Mouse (Mus musculus) heart, embryonic 10.5 days (tissue): ENCODE results near the gene Nwd1. TPM values are rescaled to one million over a fixed set of nuclear protein-coding genes. Genes with fewer than 3 reads are reported as not detected.
A peak's percentile ranks its signal among the peaks of the same experiment; 100 is the strongest.

Source experiments
- DNase-seq: peaks from one replicate; pipeline ENCODE4 v3.0.0-alpha.2; 2017; ENCODE audit warnings: low spot score
- H3K27ac ChIP-seq: fragments of 300-500 bp; sonication (generic); 2 replicates; pipeline ENCODE4 v1.5.1; 2016; ENCODE audit warnings: mild to moderate bottlenecking
- H3K27me3 ChIP-seq: fragments of 300-500 bp; sonication (generic); 2 replicates; pipeline ENCODE4 v1.6.1; 2016; ENCODE audit warnings: mild to moderate bottlenecking; ENCODE audit not compliant: poor library complexity, insufficient read depth, severe bottlenecking
- H3K36me3 ChIP-seq: fragments of 300-500 bp; sonication (generic); 2 replicates; pipeline ENCODE4 v1.6.1; 2016; ENCODE audit warnings: mild to moderate bottlenecking, moderate library complexity
- H3K4me1 ChIP-seq: fragments of 300-500 bp; sonication (generic); 2 replicates; pipeline ENCODE4 v1.6.1; 2016; ENCODE audit warnings: mild to moderate bottlenecking
- H3K4me3 ChIP-seq: fragments of 300-500 bp; sonication (generic); 2 replicates; pipeline ENCODE4 v1.5.1; 2016; ENCODE audit warnings: mild to moderate bottlenecking, moderate library complexity
- H3K9me3 ChIP-seq: fragments of 300-500 bp; sonication (generic); 2 replicates; pipeline ENCODE4 v1.6.1; 2016; ENCODE audit warnings: mild to moderate bottlenecking, moderate library complexity
- WGBS: fragments of 180-500 bp; shearing (Covaris S2); methylation state at CpG from one replicate; pipeline ENCODE4 v1.1.7; 2016; 5-methylcytosine and 5-hydroxymethylcytosine counted together
- polyA plus RNA-seq: library from polyadenylated mRNA; unstranded; fragments of >200 nt; fragmentation: Nextera tagmentation; extraction: Ambion mirVana; gene quantifications from 2 replicates; pipeline ENCODE4 v1.2.1, GENCODE M21; 2016

Nwd1 gene
- polyA plus RNA-seq: 0.01 and 0.04 TPM in 2 replicates

DNA sequence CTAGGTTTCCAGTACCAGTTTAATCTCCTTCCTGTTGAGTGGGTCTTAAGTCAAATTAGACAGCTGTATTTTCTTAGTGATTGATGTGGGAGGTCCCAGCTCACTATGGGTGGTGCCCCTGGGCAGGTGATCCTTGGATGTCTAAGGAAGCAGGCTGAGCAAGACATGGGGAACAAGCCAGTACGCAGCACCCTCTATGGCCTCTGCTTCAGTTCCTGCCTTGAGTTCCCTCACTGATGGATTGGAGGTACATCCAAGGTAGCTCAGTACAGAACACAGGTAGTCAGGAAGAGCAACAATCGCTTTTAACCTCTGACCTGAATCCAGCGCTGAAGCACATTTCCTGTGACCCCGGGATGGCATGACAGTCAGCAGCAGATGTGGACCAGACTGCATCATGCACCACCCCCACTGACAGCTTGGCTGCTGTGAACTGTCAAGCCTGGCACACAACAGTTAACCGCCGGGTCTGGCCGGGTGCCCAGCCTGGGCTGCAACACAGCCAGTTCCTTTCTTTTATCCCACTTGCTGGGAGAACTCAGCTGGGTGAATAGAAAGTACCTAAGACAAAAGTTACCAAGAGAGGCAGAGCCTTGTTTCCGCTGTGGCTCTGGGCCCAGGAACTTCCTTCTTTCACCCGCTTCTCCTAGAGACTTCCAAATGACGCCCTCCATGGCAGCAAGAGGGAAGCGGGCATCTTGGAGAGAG, at the start of gene Nwd1:
Gene Nwd1, plus strand, starts transcription at position 652 of the 708 bp plus-strand sequence.
- peaks cover 7% of the 10 kb centered on the region; the same call in 1 of the 2 replicates for H3K4me1 ChIP-seq
- H3K27ac ChIP-seq: no peak within 1 kb of the TSS
- no peaks in the 10 kb centered on the region for H3K9me3 ChIP-seq
- H3K4me3 ChIP-seq: no peak within 1 kb of the TSS
- H3K36me3 ChIP-seq: no peaks in the 10 kb centered on the region
- 57% methylated on average over 11 of the region's 11 CpGs for WGBS
- no peak for DNase-seq
- H3K27me3 ChIP-seq: no peaks in the 10 kb centered on the region

- Histone ChIP-seq H3K27me3 (no peaks in the 10 kb centered on the region), H3K4me1 (peaks cover 7% of the 10 kb centered on the region; the same call in 1 of the 2 replicates), H3K9me3 (no peaks in the 10 kb centered on the region), H3K4me3 (no peak overlapping the region), H3K27ac (no peak overlapping the region), H3K36me3 (no peaks in the 10 kb centered on the region)
- WGBS: 88% methylated on average over 1 of the region's 1 CpGs
- no peak for DNase-seq
Observed at GRCm38 (mm10) chr8:72642885-72643284, 3.6 kb upstream of the Nwd1 start.

- H3K27me3 ChIP-seq: no peaks in the 10 kb centered on the region
- peaks cover 7% of the 10 kb centered on the region; the same call in 1 of the 2 replicates for H3K4me1 ChIP-seq
- no peak overlapping the region for H3K27ac ChIP-seq
- H3K4me3 ChIP-seq: no peak overlapping the region
- DNase-seq: no peak
- H3K36me3 ChIP-seq: no peaks in the 10 kb centered on the region
- WGBS: 60% methylated on average over 4 of the region's 4 CpGs
- H3K9me3 ChIP-seq: no peaks in the 10 kb centered on the region
Observed at GRCm38 (mm10) chr8:72644601-72645000, 1.9 kb upstream of the Nwd1 start.

GRCm38 (mm10) chr8:72646768-72647143, 245 bp downstream of the Nwd1 start:
- H3K27me3 ChIP-seq: no peaks in the 10 kb centered on the region
- H3K27ac ChIP-seq: no peak overlapping the region
- H3K4me3 ChIP-seq: no peak overlapping the region

GRCm38 (mm10) chr8:72650697-72651096, 4.2 kb downstream of the Nwd1 start:
- Histone ChIP-seq H3K9me3 (no peaks in the 10 kb centered on the region), H3K4me1 (peaks cover 18% of the 10 kb centered on the region), H3K36me3 (no peaks in the 10 kb centered on the region), H3K27ac (no peak overlapping the region), H3K4me3 (no peak overlapping the region), H3K27me3 (no peaks in the 10 kb centered on the region)
- DNase-seq: no peak
- WGBS: 90% methylated on average over 2 of the region's 2 CpGs

More at GRCm38 (mm10) chr8:72646768-72647143, 245 bp downstream of the Nwd1 start:
- DNase-seq: no peak
- H3K4me1 ChIP-seq: peaks cover 7% of the 10 kb centered on the region; the same call in 1 of the 2 replicates
- no peaks in the 10 kb centered on the region for H3K9me3 ChIP-seq
- WGBS: 83% methylated on average over 5 of the region's 5 CpGs
- no peaks in the 10 kb centered on the region for H3K36me3 ChIP-seq

GRCm38 (mm10) chr8:72654565-72655521, 8.3 kb downstream of the Nwd1 start:
- WGBS: 20% methylated on average over 13 of the region's 13 CpGs
- no peak for DNase-seq
- Histone ChIP-seq H3K4me3 (peak overlapping the region; percentile 1; the same call in 1 of the 2 replicates), H3K4me1 (peaks cover 11% of the 10 kb centered on the region), H3K27me3 (no peaks in the 10 kb centered on the region), H3K27ac (peak overlapping the region; percentile 18; the same call in 1 of the 2 replicates), H3K36me3 (no peaks in the 10 kb centered on the region), H3K9me3 (no peaks in the 10 kb centered on the region)

DNA sequence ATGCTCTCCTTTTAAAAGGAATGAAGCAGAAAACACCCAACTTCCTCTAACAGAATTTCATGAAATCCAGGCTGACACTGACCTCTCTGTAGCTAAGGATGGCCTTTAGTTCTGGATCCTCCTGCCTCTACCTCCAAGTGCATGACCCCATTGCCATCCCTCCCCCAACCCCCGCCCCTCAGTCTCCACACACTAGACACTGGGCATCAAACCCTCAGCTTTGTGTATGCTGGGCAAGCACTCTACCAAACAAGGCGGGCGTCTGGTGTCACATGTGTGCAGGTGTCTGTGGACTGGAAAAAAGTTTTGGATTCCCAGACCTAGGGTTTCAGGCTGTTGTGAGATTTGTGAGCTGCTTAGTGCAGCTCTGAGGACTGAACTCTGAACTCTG, 9.0 kb downstream of the Nwd1 start:
- H3K4me3 ChIP-seq: peak overlapping the region; percentile 1; the same call in 1 of the 2 replicates
- H3K27me3 ChIP-seq: no peaks in the 10 kb centered on the region
- WGBS: 87% methylated on average over 3 of the region's 3 CpGs
- no peaks in the 10 kb centered on the region for H3K9me3 ChIP-seq
- no peak for DNase-seq
- H3K27ac ChIP-seq: peak overlapping the region; percentile 59; the same call in 1 of the 2 replicates
- H3K4me1 ChIP-seq: peaks cover 11% of the 10 kb centered on the region
- no peaks in the 10 kb centered on the region for H3K36me3 ChIP-seq

GRCm38 (mm10) chr8:72659967-72660366, 13.5 kb downstream of the Nwd1 start:
- Histone ChIP-seq H3K9me3 (no peaks in the 10 kb centered on the region), H3K27ac (no peak overlapping the region), H3K4me1 (peaks cover 7% of the 10 kb centered on the region), H3K27me3 (no peaks in the 10 kb centered on the region), H3K36me3 (no peaks in the 10 kb centered on the region), H3K4me3 (no peak overlapping the region)
- WGBS: 74% methylated on average over 2 of the region's 2 CpGs
- DNase-seq: no peak

DNA sequence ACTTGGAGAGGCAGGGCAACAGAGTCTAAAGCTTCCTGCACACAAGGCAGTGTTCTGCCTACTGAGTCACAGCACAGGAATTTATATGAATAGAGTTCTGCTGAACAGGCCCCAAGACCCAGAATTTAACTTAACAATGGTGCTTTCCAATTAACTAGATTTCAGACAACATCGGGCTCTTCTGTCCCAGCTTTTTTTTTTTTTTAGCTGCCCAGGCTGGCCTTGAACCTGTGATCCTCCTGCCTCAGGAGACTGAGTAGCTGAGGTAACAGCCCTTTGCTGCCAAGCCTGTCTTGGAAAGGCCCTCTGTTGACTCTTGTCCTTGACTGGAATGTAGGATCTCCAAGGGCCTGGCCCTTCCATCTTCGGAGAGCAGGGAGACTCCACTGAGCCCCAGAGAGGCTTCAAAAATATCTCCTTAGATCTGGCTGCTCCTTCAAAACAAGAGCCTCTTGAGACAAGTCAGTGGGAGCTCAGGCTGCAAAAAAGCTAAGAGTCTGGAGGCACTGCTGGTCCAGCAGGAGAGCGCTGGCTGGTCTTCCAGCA, 17.7 kb downstream of the Nwd1 start:
- 61% methylated on average over 3 of the region's 3 CpGs for WGBS

DNA sequence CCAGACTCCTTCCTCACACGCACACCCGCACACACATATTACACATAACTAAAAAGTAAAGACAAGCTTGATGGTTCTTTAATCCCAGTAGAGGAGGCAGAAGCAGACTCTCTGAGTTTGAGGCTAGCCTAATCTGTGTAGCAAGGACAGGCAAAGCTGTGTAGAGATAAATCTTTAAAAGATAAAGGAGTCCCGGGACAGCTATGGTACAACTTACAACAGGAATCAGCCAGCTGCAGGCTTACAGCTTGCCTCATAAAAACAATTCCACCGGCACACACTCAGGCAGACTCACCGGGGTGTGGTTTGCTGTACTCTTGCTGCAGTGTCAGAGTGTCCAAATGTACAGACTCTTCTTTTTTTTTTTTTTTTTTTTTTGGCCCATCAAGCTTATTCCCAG, 18.2 kb downstream of the Nwd1 start:
- no peak overlapping the region for H3K27ac ChIP-seq
- no peaks in the 10 kb centered on the region for H3K27me3 ChIP-seq

More for the DNA sequence above, 17.7 kb downstream of the Nwd1 start:
- Histone ChIP-seq H3K27me3 (no peaks in the 10 kb centered on the region), H3K4me1 (no peaks in the 10 kb centered on the region), H3K4me3 (no peak overlapping the region), H3K9me3 (no peaks in the 10 kb centered on the region), H3K27ac (no peak overlapping the region), H3K36me3 (no peaks in the 10 kb centered on the region)
- no peak for DNase-seq

GRCm38 (mm10) chr8:72665405-72665804, 18.9 kb downstream of the Nwd1 start:
- no peaks in the 10 kb centered on the region for H3K4me1 ChIP-seq
- no peak overlapping the region for H3K4me3 ChIP-seq
- WGBS: 63% methylated on average over 5 of the region's 5 CpGs
- no peaks in the 10 kb centered on the region for H3K36me3 ChIP-seq
- DNase-seq: no peak
- H3K9me3 ChIP-seq: no peaks in the 10 kb centered on the region
- H3K27ac ChIP-seq: no peak overlapping the region
- H3K27me3 ChIP-seq: no peaks in the 10 kb centered on the region

More for the DNA sequence above, 18.2 kb downstream of the Nwd1 start:
- Histone ChIP-seq H3K36me3 (no peaks in the 10 kb centered on the region), H3K4me1 (no peaks in the 10 kb centered on the region), H3K9me3 (no peaks in the 10 kb centered on the region), H3K4me3 (no peak overlapping the region)
- no peak for DNase-seq
- 65% methylated on average over 5 of the region's 5 CpGs for WGBS

- H3K4me3 ChIP-seq: no peak overlapping the region
- no peaks in the 10 kb centered on the region for H3K4me1 ChIP-seq
- H3K9me3 ChIP-seq: no peaks in the 10 kb centered on the region
- no peaks in the 10 kb centered on the region for H3K36me3 ChIP-seq
- no peaks in the 10 kb centered on the region for H3K27me3 ChIP-seq
- H3K27ac ChIP-seq: no peak overlapping the region
- no peak for DNase-seq
Observed at GRCm38 (mm10) chr8:72668925-72669324, 22.4 kb downstream of the Nwd1 start.

DNA sequence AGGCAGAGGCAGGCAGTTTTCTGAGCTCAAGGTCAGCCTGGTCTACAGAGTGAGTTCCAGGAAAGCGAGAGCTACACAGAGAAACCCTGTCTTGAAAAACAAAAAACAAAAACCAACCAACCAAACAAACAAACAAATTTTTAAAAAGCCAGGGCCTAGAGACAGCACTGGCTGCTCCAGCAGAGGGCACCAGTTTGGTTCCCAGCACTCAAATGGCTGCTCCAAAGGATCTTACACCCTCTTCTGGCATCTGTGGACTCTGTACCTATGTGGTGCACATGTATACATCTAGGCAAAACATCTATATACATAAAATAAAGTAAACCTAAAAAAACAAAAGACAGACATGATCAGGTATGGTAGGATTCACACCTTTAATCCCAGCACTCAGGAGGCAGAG, 26.3 kb downstream of the Nwd1 start:
- 68% methylated on average over 1 of the region's 1 CpGs for WGBS

More for the DNA sequence above, 26.3 kb downstream of the Nwd1 start:
- H3K9me3 ChIP-seq: no peaks in the 10 kb centered on the region
- no peak for DNase-seq
- H3K4me1 ChIP-seq: no peaks in the 10 kb centered on the region
- no peak overlapping the region for H3K27ac ChIP-seq
- no peak overlapping the region for H3K4me3 ChIP-seq
- no peaks in the 10 kb centered on the region for H3K36me3 ChIP-seq
- H3K27me3 ChIP-seq: no peaks in the 10 kb centered on the region
